Mouse (Mus musculus) lung, adult 2 months (tissue): ENCODE results near the gene Vwa7.

Experiments used
- CTCF ChIP-seq: fragments of 200-500 bp; IDR thresholded peaks from 2 replicates; pipeline ENCODE4 v1.5.1; 2011; ENCODE audit warnings: mild to moderate bottlenecking, low read length, control low read depth; ENCODE audit not compliant: insufficient read depth
- POLR2A ChIP-seq: fragments of 200-500 bp; IDR thresholded peaks from 2 replicates; pipeline ENCODE4 v1.6.1; 2011; ENCODE audit warnings: low read depth, mild to moderate bottlenecking, control low read depth, low read length, borderline replicate concordance; ENCODE audit errors: extremely low read depth

DNA sequence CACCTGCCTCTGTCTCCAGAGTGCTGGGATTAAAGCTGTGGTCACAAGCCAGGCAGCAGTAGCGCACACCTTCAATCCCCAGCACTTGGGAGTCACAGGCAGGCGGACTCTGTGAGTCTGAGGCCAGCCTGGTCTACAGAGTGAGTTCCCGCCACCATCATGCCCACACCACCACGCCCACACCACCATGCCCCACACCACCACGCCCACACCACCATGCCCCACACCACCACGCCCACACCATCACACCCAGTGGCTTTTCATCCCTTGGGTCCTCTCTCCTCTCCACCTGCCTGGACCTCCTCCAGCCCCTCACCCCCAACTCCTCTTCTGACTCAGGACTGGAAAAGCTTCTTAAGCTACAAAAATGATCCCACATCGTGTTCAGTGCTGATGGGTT lies 15.5 kb downstream of the Vwa7 start:
- TF ChIP-seq POLR2A: no peak
- TF ChIP-seq CTCF: no peak
